Mouse (Mus musculus): ENCODE measurements around the gene Gm45213. TPM values are rescaled to one million over a fixed set of nuclear protein-coding genes. Genes with fewer than 3 reads are reported as not detected.

Gene Gm45213
- polyA plus RNA-seq, 1 experiment from 2014 or later: not detected

GRCm38 (mm10) chr7:66109855-66110635 is 66.6 kb downstream of the Gm45213 start:
- Histone ChIP-seq H3K4me1 (ENCODE audit: control insufficient read depth, insufficient read depth, low read length) (peaks cover 4% of the 10 kb centered on the region), H3K4me3 (ENCODE audit: low read length) (peak overlapping the region; percentile 87), H3K9ac (ENCODE audit: low read depth, low read length) (peak overlapping the region; percentile 82), H3K36me3 (ENCODE audit: control insufficient read depth, insufficient read depth, low read length) (no peaks in the 10 kb centered on the region), H3K4me2 (ENCODE audit: low read depth, low read length) (peak overlapping the region; percentile 84), H3K9me3 (ENCODE audit: control insufficient read depth, low read length) (no peaks in the 10 kb centered on the region), H3K27ac (ENCODE audit: low read length) (peak overlapping the region; percentile 82), H3K27me3 (replicated peaks; ENCODE audit: control insufficient read depth, insufficient read depth, low read length) (no peaks in the 10 kb centered on the region)
- peak; percentile 65 for ATAC-seq
- under 1% methylated on average over 72 of the region's 77 CpGs for WGBS

DNA sequence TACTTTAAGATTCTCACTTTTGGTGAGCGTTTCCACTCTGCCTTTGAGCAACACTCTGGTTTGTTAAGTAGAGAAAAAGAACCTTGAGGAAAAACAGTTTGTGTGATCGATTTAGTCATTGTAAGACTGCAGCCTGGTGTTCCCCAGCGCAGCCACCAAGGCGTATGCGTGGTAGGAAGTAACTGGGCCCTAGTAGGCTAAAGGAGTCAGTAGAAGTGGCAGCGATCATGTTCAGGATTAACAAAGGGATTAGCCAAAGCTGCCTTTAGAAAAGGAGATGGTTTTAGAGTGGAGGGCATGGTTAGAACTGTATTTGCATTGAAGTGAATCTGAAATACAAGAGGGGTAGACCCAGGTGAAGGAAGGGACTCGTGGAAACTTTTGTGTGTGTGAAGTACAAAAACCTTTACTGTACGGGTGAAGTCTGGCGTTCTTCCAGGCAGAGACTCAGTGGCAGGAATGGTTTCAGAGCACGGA is 67.3 kb downstream of the Gm45213 start:
- WGBS: 6% methylated on average over 10 of the region's 10 CpGs
- ATAC-seq: no peak

DNA sequence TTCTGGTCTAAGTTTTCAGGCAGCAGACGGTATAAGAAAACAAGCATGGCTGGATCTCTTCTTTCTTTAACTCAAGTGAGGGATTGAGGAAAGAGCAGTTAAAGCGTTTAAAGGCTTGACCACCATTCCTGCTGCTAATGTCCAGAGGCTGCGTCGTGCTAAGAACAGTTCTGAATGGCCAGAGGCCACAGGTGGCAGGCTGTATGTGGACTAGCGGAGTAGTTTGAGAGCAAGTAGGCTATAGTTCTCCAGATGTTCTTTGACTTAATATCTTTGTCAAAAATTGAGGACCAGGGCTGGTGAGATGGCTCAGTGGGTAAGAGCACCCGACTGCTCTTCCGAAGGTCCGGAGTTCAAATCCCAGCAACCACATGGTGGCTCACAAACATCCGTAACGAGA is 67.8 kb downstream of the Gm45213 start:
- no peak overlapping the region for H3K27ac ChIP-seq (ENCODE audit: low read length)
- H3K9ac ChIP-seq (ENCODE audit: low read depth, low read length): peak overlapping the region; percentile 82; the same call in 1 of the 2 replicates
- peak overlapping the region; percentile 87 for H3K4me3 ChIP-seq (ENCODE audit: low read length)
- peak overlapping the region; percentile 84 for H3K4me2 ChIP-seq (ENCODE audit: low read depth, low read length)
- H3K9me3 ChIP-seq (ENCODE audit: control insufficient read depth, low read length): no peaks in the 10 kb centered on the region
- peaks cover 6% of the 10 kb centered on the region for H3K4me1 ChIP-seq (ENCODE audit: control insufficient read depth, insufficient read depth, low read length)
- H3K36me3 ChIP-seq (ENCODE audit: control insufficient read depth, insufficient read depth, low read length): no peaks in the 10 kb centered on the region
- H3K27me3 ChIP-seq (replicated peaks; ENCODE audit: control insufficient read depth, insufficient read depth, low read length): no peaks in the 10 kb centered on the region
- 68% methylated on average over 10 of the region's 10 CpGs for WGBS
- no peak for ATAC-seq

More for the DNA sequence above, 67.3 kb downstream of the Gm45213 start:
- Histone ChIP-seq H3K27me3 (replicated peaks; ENCODE audit: control insufficient read depth, insufficient read depth, low read length) (no peaks in the 10 kb centered on the region), H3K9me3 (ENCODE audit: control insufficient read depth, low read length) (no peaks in the 10 kb centered on the region), H3K4me3 (ENCODE audit: low read length) (peak overlapping the region; percentile 87), H3K4me2 (ENCODE audit: low read depth, low read length) (peak overlapping the region; percentile 84), H3K9ac (ENCODE audit: low read depth, low read length) (peak overlapping the region; percentile 82), H3K27ac (ENCODE audit: low read length) (no peak overlapping the region), H3K4me1 (ENCODE audit: control insufficient read depth, insufficient read depth, low read length) (peaks cover 4% of the 10 kb centered on the region), H3K36me3 (ENCODE audit: control insufficient read depth, insufficient read depth, low read length) (no peaks in the 10 kb centered on the region)

Other genes with a start within 250 kb of the Gm45213 start
- gene Pcsk6, start 181.9 kb upstream of the Gm45213 start, polyA plus RNA-seq (2015; fragmentation: Nextera tagmentation; extraction: Ambion mirVana): 2.2 and 2.3 TPM in 2 replicates
- 137 and 156 TPM in 2 replicates for gene Snrpa1, start 15.4 kb downstream of the Gm45213 start, polyA plus RNA-seq (2015; fragmentation: Nextera tagmentation; extraction: Ambion mirVana)
- gene Selenos, start 36.0 kb downstream of the Gm45213 start, polyA plus RNA-seq (2015; fragmentation: Nextera tagmentation; extraction: Ambion mirVana): 129 and 138 TPM in 2 replicates
- gene Chsy1, start 65.9 kb downstream of the Gm45213 start, polyA plus RNA-seq (2015; fragmentation: Nextera tagmentation; extraction: Ambion mirVana): 6.3 and 7.0 TPM in 2 replicates

All from intestine, embryonic 16.5 days (tissue).